Mouse (Mus musculus): ENCODE data around the gene Rabl3. TPM values are rescaled to one million over a fixed set of nuclear protein-coding genes. Genes with fewer than 3 reads are reported as not detected.

Rabl3 gene
- polyA plus RNA-seq, 1 experiment from 2014 or later = 29.6 TPM

DNA sequence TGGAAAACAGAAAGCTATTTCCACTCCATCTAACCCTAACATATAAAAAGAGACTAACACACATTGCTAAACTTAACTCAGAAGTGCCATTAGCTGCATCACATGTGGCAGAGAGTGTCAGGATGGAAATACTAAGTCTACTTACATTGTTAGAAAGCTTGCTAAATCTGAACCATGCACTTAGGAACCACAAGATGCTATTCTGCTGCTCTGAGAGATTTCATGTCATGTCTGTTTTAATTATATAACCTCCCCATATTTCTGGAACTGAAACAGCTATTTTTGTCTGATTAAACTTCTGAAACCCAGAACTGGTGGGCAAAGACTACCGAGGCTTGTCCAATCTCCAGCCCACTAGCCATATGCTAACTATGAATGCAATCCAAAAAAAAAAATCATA lies 7.6 kb upstream of the Rabl3 start:
- H3K4me3 ChIP-seq (ENCODE audit: low read depth, low read length) = no peak overlapping the region
- no peak overlapping the region for H3K4me2 ChIP-seq
- H3K27me3 ChIP-seq (replicated peaks; ENCODE audit: control insufficient read depth, insufficient read depth, low read length) = no peaks in the 10 kb centered on the region
- 96% methylated on average over 1 of the region's 1 CpGs for WGBS
- ATAC-seq (replicated peaks; ENCODE audit: low FRiP score) = no peak
- no peak overlapping the region for H3K9ac ChIP-seq (ENCODE audit: low read depth, low read length)
- H3K27ac ChIP-seq (ENCODE audit: low read depth, low read length) = no peak overlapping the region
- no peaks in the 10 kb centered on the region for H3K9me3 ChIP-seq (ENCODE audit: control insufficient read depth, low read length)
- H3K36me3 ChIP-seq (ENCODE audit: control insufficient read depth, insufficient read depth, low read length) = peaks cover 13% of the 10 kb centered on the region; the same call in 1 of the 2 replicates
- no peak for DNase-seq (ENCODE audit: low spot score)
- H3K4me1 ChIP-seq (replicated peaks; ENCODE audit: control insufficient read depth, insufficient read depth, low read length) = no peaks in the 10 kb centered on the region

DNA sequence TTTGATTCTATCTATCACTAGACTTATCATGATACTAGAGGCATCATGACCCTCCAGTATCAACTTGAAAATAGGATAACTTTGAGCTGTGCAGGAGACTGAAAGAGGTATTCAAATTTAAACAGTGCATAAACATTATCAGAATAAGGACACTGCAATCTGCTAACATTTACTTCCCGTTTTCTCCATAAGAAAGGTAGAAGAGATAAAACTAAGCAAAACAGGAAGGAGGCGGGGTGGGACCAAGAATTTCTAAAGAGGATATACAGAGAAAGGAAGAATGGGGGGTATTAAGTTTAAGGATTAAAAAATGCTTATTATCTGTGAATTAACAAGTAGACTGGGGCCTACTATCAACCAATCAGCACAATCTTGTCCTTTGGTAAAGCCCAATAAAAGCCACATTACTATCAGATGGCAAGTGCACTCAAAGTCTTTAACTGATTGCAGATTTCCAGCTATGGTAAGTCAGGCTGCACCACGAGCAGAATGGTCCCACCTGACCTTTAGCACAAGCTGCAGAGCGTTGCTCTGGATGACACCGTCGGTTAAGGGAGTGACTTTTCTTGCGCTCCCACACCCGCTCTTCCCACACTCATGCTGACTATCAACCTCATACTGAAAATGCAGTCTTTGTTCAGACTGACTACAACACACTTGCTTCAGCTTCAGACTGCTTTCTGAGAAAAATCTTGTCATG lies 6.2 kb upstream of the Rabl3 start:
- H3K27me3 ChIP-seq (replicated peaks; ENCODE audit: control insufficient read depth, insufficient read depth, low read length) = no peaks in the 10 kb centered on the region
- no peak overlapping the region for H3K4me3 ChIP-seq (ENCODE audit: low read depth, low read length)
- no peak overlapping the region for H3K4me2 ChIP-seq
- ATAC-seq (replicated peaks; ENCODE audit: low FRiP score) = no peak; the same call in 1 of the 2 replicates
- H3K9ac ChIP-seq (ENCODE audit: low read depth, low read length) = no peak overlapping the region
- no peaks in the 10 kb centered on the region for H3K9me3 ChIP-seq (ENCODE audit: control insufficient read depth, low read length)
- H3K4me1 ChIP-seq (replicated peaks; ENCODE audit: control insufficient read depth, insufficient read depth, low read length) = peaks cover 3% of the 10 kb centered on the region; the same call in 1 of the 2 replicates
- peaks cover 15% of the 10 kb centered on the region; the same call in 1 of the 2 replicates for H3K36me3 ChIP-seq (ENCODE audit: control insufficient read depth, insufficient read depth, low read length)
- no peak overlapping the region for H3K27ac ChIP-seq (ENCODE audit: low read depth, low read length)
- 71% methylated on average over 8 of the region's 8 CpGs for WGBS
- no peak for DNase-seq (ENCODE audit: low spot score)

DNA sequence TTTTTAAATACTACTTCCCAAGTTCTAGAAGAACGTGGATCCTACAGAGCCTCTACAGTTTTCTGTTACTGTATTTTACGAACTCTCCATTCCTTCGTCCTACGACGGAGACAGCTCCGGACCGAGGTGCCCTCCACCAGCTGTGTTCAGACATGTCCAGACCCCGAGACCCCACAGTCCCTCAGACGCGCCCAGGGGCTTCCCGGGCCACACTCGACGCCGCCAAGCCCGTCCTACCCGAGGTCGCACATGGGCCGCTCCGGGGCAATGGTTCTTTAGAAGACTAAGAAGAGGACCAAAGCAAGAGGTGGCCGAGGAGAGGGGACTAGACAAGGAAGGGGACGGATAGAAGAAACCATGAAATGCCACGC lies 460 bp upstream of the Rabl3 start:
- Histone ChIP-seq H3K27me3 (replicated peaks; ENCODE audit: control insufficient read depth, insufficient read depth, low read length) (no peaks in the 10 kb centered on the region), H3K4me1 (replicated peaks; ENCODE audit: control insufficient read depth, insufficient read depth, low read length) (peaks cover 7% of the 10 kb centered on the region), H3K9me3 (ENCODE audit: control insufficient read depth, low read length) (no peaks in the 10 kb centered on the region), H3K4me2 (peak overlapping the region; percentile 81), H3K27ac (ENCODE audit: low read depth, low read length) (peak overlapping the region; percentile 73), H3K9ac (ENCODE audit: low read depth, low read length) (peak overlapping the region; percentile 92), H3K36me3 (ENCODE audit: control insufficient read depth, insufficient read depth, low read length) (peaks cover 16% of the 10 kb centered on the region; the same call in 1 of the 2 replicates), H3K4me3 (ENCODE audit: low read depth, low read length) (peak overlapping the region; percentile 87)
- DNase-seq (ENCODE audit: low spot score) (no peak), ATAC-seq (replicated peaks; ENCODE audit: low FRiP score) (peak; percentile 38)
- WGBS = under 1% methylated on average over 22 of the region's 22 CpGs

DNA sequence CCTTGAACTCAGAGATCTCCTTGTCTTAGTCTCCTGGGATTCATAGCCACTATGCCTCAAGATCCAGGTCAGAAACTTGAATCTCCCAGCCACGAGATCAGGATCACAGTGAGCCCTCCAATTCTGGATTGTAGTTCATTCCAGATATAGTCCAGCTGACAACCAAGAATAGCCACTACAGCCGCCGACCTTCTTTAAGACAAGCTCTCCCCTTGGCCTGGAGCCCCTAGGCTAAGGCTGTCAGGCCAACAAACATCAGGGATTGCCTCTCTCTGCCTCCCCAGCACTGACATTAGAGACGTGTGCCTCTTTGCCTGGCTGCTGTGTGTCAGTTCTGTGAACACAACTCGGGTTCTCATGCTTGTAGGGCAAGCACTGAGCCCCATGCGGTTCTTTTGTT lies 1.1 kb downstream of the Rabl3 start:
- H3K36me3 ChIP-seq (ENCODE audit: control insufficient read depth, insufficient read depth, low read length) = peaks cover 8% of the 10 kb centered on the region; the same call in 1 of the 2 replicates
- H3K9me3 ChIP-seq (ENCODE audit: control insufficient read depth, low read length) = no peaks in the 10 kb centered on the region
- ATAC-seq (replicated peaks; ENCODE audit: low FRiP score) (no peak), DNase-seq (ENCODE audit: low spot score) (no peak)
- H3K4me3 ChIP-seq (ENCODE audit: low read depth, low read length) = peak overlapping the region; percentile 87
- peak overlapping the region; percentile 81 for H3K4me2 ChIP-seq
- WGBS = 86% methylated on average over 6 of the region's 6 CpGs
- no peaks in the 10 kb centered on the region for H3K27me3 ChIP-seq (replicated peaks; ENCODE audit: control insufficient read depth, insufficient read depth, low read length)
- no peak overlapping the region for H3K27ac ChIP-seq (ENCODE audit: low read depth, low read length)
- peaks cover 7% of the 10 kb centered on the region for H3K4me1 ChIP-seq (replicated peaks; ENCODE audit: control insufficient read depth, insufficient read depth, low read length)
- peak overlapping the region; percentile 92; the same call in 1 of the 2 replicates for H3K9ac ChIP-seq (ENCODE audit: low read depth, low read length)

DNA sequence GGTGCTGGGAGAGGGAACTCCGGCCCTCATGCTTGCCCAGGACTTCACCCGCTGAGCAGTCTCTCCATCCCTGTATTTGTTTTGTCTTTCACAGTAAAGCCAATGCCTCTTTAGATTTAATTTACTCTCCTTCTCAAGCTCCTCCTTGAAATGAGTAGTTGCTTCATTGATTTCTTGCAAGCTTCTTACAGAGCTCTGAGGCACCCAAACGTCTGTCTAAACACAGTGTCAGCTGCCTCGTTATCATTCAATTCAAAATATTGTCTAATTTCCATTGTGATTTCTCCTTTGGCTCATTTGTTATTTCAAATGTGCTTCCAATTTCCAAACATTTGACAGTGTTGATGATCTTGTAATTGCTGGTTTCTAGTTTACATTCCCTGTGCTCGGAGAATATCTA lies 6.6 kb downstream of the Rabl3 start:
- H3K4me3 ChIP-seq (ENCODE audit: low read depth, low read length) = no peak overlapping the region
- DNase-seq (ENCODE audit: low spot score) = no peak
- H3K4me1 ChIP-seq (replicated peaks; ENCODE audit: control insufficient read depth, insufficient read depth, low read length) = no peaks in the 10 kb centered on the region
- H3K27ac ChIP-seq (ENCODE audit: low read depth, low read length) = no peak overlapping the region
- H3K9me3 ChIP-seq (ENCODE audit: control insufficient read depth, low read length) = no peaks in the 10 kb centered on the region
- 81% methylated on average over 5 of the region's 5 CpGs for WGBS
- no peak overlapping the region for H3K9ac ChIP-seq (ENCODE audit: low read depth, low read length)
- ATAC-seq (replicated peaks; ENCODE audit: low FRiP score) = no peak
- no peaks in the 10 kb centered on the region for H3K27me3 ChIP-seq (replicated peaks; ENCODE audit: control insufficient read depth, insufficient read depth, low read length)
- H3K4me2 ChIP-seq = no peak overlapping the region
- peaks cover 6% of the 10 kb centered on the region; the same call in 1 of the 2 replicates for H3K36me3 ChIP-seq (ENCODE audit: control insufficient read depth, insufficient read depth, low read length)

DNA sequence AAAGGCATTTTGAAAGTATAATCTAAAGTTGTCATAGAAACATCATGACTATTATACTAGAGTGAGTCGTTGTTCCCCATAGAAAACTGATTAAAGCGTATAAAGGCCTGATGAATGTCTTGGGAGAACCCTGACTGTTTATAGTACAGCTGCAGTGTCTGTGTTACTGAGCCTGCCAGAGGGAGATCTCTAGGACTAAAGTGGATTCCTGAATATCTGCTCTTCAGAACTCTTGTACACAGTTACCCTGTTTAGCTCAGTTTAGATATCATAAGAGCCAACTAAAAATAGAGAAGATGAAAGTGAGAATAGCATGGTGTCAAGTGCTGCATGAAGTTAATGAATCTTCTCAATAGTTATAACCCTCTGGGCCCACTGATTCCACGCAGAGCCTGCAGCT lies 10.6 kb downstream of the Rabl3 start:
- WGBS = 87% methylated on average over 3 of the region's 3 CpGs
- no peak overlapping the region for H3K4me2 ChIP-seq
- no peak overlapping the region for H3K9ac ChIP-seq (ENCODE audit: low read depth, low read length)

DNA sequence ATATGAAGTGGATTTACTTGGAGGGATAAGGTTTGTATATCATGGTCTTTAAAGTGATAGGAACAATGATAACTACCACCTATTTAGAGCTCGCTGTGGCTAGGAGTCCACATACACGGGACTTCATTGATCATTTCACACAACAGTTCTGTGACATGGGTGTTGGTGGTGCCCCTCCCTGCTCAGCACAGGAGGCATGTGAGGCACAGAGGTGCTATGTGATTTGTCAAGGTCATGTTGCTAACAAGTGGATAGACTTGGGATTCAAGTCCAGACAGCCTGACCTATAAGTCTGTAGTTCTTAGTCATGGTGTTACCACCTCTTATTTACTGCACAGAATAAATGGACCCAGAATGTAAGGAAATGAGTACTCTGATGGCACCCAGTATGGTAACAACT lies 11.3 kb downstream of the Rabl3 start:
- Histone ChIP-seq H3K4me3 (ENCODE audit: low read depth, low read length) (no peak overlapping the region), H3K4me2 (no peak overlapping the region), H3K9me3 (ENCODE audit: control insufficient read depth, low read length) (no peaks in the 10 kb centered on the region), H3K27me3 (replicated peaks; ENCODE audit: control insufficient read depth, insufficient read depth, low read length) (no peaks in the 10 kb centered on the region), H3K36me3 (ENCODE audit: control insufficient read depth, insufficient read depth, low read length) (no peaks in the 10 kb centered on the region), H3K9ac (ENCODE audit: low read depth, low read length) (no peak overlapping the region), H3K4me1 (replicated peaks; ENCODE audit: control insufficient read depth, insufficient read depth, low read length) (no peaks in the 10 kb centered on the region), H3K27ac (ENCODE audit: low read depth, low read length) (no peak overlapping the region)
- WGBS = 84% methylated on average over 2 of the region's 2 CpGs
- DNase-seq (ENCODE audit: low spot score) (no peak), ATAC-seq (replicated peaks; ENCODE audit: low FRiP score) (no peak)

More for the DNA sequence above, 10.6 kb downstream of the Rabl3 start:
- Histone ChIP-seq H3K36me3 (ENCODE audit: control insufficient read depth, insufficient read depth, low read length) (no peaks in the 10 kb centered on the region), H3K27ac (ENCODE audit: low read depth, low read length) (no peak overlapping the region), H3K4me3 (ENCODE audit: low read depth, low read length) (no peak overlapping the region), H3K4me1 (replicated peaks; ENCODE audit: control insufficient read depth, insufficient read depth, low read length) (no peaks in the 10 kb centered on the region), H3K27me3 (replicated peaks; ENCODE audit: control insufficient read depth, insufficient read depth, low read length) (no peaks in the 10 kb centered on the region), H3K9me3 (ENCODE audit: control insufficient read depth, low read length) (no peaks in the 10 kb centered on the region)
- DNase-seq (ENCODE audit: low spot score) = no peak
- no peak for ATAC-seq (replicated peaks; ENCODE audit: low FRiP score)

DNA sequence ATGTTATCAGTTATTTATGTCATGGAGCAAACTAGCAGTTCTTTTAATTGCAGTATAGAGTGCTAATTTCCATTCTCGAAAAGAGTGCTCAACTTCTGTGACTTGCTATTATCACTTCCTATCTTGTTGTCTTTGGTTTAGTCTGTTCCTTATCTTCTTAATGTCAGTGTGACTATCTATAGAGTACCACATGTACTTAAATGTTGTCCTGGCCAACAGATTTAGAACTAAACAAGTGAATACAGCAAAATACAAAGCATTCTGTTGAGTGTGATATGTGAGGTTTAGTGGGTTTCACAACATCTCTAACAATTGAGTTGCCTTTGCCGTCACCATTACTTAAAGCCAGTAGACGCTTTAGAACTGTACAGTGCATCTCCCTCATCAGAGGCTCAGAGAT lies 13.1 kb downstream of the Rabl3 start:
- WGBS = 72% methylated on average over 3 of the region's 3 CpGs
- H3K4me1 ChIP-seq (replicated peaks; ENCODE audit: control insufficient read depth, insufficient read depth, low read length) = no peaks in the 10 kb centered on the region
- no peaks in the 10 kb centered on the region for H3K27me3 ChIP-seq (replicated peaks; ENCODE audit: control insufficient read depth, insufficient read depth, low read length)
- no peak overlapping the region for H3K4me3 ChIP-seq (ENCODE audit: low read depth, low read length)
- DNase-seq (ENCODE audit: low spot score) = no peak
- no peak overlapping the region for H3K27ac ChIP-seq (ENCODE audit: low read depth, low read length)
- no peak overlapping the region for H3K9ac ChIP-seq (ENCODE audit: low read depth, low read length)
- no peak for ATAC-seq (replicated peaks; ENCODE audit: low FRiP score)
- H3K4me2 ChIP-seq = no peak overlapping the region
- H3K36me3 ChIP-seq (ENCODE audit: control insufficient read depth, insufficient read depth, low read length) = 0 out of 2 replicates have a peak, but pooled peaks cover 3% of the 10 kb centered on the region
- H3K9me3 ChIP-seq (ENCODE audit: control insufficient read depth, low read length) = no peaks in the 10 kb centered on the region

DNA sequence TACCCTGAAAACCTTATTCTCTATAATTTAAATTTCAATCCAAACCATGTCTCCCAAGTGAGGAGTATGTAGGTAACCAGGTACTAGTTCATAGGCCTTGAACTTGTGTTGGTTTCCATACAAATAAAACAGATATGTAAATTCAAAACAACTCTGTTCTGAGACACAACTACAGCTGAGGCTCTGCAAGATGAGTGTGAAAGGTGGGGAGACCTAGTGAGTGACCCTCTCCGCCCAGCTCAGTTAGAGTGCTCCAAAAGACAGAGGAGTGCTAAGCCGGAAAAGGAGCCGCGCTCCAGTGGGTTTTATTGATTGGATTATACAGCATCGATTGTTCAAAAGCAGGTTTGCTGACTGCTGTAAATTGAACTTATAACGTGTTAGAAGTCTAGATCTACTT lies 22.7 kb downstream of the Rabl3 start:
- H3K36me3 ChIP-seq (ENCODE audit: control insufficient read depth, insufficient read depth, low read length) = peaks cover 7% of the 10 kb centered on the region; the same call in 1 of the 2 replicates
- H3K9ac ChIP-seq (ENCODE audit: low read depth, low read length) = no peak overlapping the region
- H3K27ac ChIP-seq (ENCODE audit: low read depth, low read length) = no peak overlapping the region
- no peak for DNase-seq (ENCODE audit: low spot score)
- H3K9me3 ChIP-seq (ENCODE audit: control insufficient read depth, low read length) = no peaks in the 10 kb centered on the region
- ATAC-seq (replicated peaks; ENCODE audit: low FRiP score) = no peak
- H3K27me3 ChIP-seq (replicated peaks; ENCODE audit: control insufficient read depth, insufficient read depth, low read length) = no peaks in the 10 kb centered on the region
- 0 out of 2 replicates have a peak, but pooled peaks cover 3% of the 10 kb centered on the region for H3K4me1 ChIP-seq (replicated peaks; ENCODE audit: control insufficient read depth, insufficient read depth, low read length)
- WGBS = 86% methylated on average over 6 of the region's 6 CpGs
- H3K4me2 ChIP-seq = no peak overlapping the region
- H3K4me3 ChIP-seq (ENCODE audit: low read depth, low read length) = no peak overlapping the region
